Mouse (Mus musculus) heart, postnatal 0 days (tissue): ENCODE results near the gene Adamts16. TPM values are rescaled to one million over a fixed set of nuclear protein-coding genes. Genes with fewer than 3 reads are reported as not detected.

ENCODE experiments used
- ATAC-seq: fragments of 200-750 bp; cut with Nextera tagmentation; 2 replicates; pipeline ENCODE4 v1.8.0; 2017; ENCODE audit warnings: low read depth, moderate number of reproducible peaks, moderate library complexity; ENCODE audit not compliant: insufficient read depth
- DNase-seq: peaks from one replicate; pipeline ENCODE4 v3.0.0-alpha.2; 2016; ENCODE audit warnings: low spot score
- H3K27ac ChIP-seq: fragments of 300-500 bp; sonication (generic); 2 replicates; pipeline ENCODE4 v1.5.1; 2014; ENCODE audit warnings: low read depth, mild to moderate bottlenecking
- H3K27me3 ChIP-seq: fragments of 300-500 bp; sonication (generic); 2 replicates; pipeline ENCODE4 v1.6.1; 2014; ENCODE audit warnings: low read length, mixed read lengths; ENCODE audit not compliant: control insufficient read depth, insufficient read depth
- H3K36me3 ChIP-seq: fragments of 300-500 bp; sonication (generic); replicated peaks from 2 replicates; pipeline ENCODE4 v1.6.1; 2014; ENCODE audit warnings: low read length, mixed read lengths; ENCODE audit not compliant: control insufficient read depth, insufficient read depth
- H3K4me1 ChIP-seq: fragments of 300-500 bp; sonication (generic); 2 replicates; pipeline ENCODE4 v1.6.1; 2014; ENCODE audit warnings: antibody characterized with exemption; ENCODE audit not compliant: control insufficient read depth, insufficient read depth
- H3K4me2 ChIP-seq: fragments of 300-500 bp; sonication (generic); 2 replicates; pipeline ENCODE4 v1.6.1; 2014; ENCODE audit warnings: low read depth, mild to moderate bottlenecking, low read length, moderate library complexity
- H3K4me3 ChIP-seq: fragments of 300-500 bp; sonication (generic); 2 replicates; pipeline ENCODE4 v1.5.1; 2014; ENCODE audit warnings: low read depth, low read length
- H3K9ac ChIP-seq: fragments of 300-500 bp; sonication (generic); replicated peaks from 2 replicates; pipeline ENCODE4 v1.6.1; 2014; ENCODE audit warnings: low read depth, low read length, mixed read lengths
- H3K9me3 ChIP-seq: fragments of 300-500 bp; sonication (generic); replicated peaks from 2 replicates; pipeline ENCODE4 v1.6.1; 2016; ENCODE audit warnings: low read length; ENCODE audit not compliant: control insufficient read depth
- CTCF ChIP-seq: IDR thresholded peaks from 2 replicates; pipeline ENCODE4 v1.5.1; 2016; ENCODE audit warnings: antibody characterized with exemption, control low read depth, low read depth
- EP300 ChIP-seq: IDR thresholded peaks from 2 replicates; pipeline ENCODE4 v1.6.1; 2016; ENCODE audit warnings: antibody characterized with exemption, low read depth
- WGBS: fragments of 180-500 bp; shearing (Covaris S2); extraction: QIAGEN DNeasy Blood & Tissue Kit; methylation state at CpG from one replicate; pipeline ENCODE4 v1.1.7; 2014; 5-methylcytosine and 5-hydroxymethylcytosine counted together
- polyA plus RNA-seq: library from polyadenylated mRNA; unstranded; fragments of >200 nt; fragmentation: Nextera tagmentation; extraction: Ambion mirVana; gene quantifications from 2 replicates; pipeline ENCODE4 v1.2.1, GENCODE M21; 2015
- total RNA-seq: library from RNA; depleted of rRNA; stranded (reverse); fragments of >200 nt; gene quantifications from 2 replicates; pipeline ENCODE4 v1.2.3, GENCODE M21; 2014; ENCODE audit warnings: low replicate concordance

Adamts16 gene
- total and polyA plus RNA-seq, 2 experiments from 2014 or later = 0.05 to 0.57 TPM

DNA sequence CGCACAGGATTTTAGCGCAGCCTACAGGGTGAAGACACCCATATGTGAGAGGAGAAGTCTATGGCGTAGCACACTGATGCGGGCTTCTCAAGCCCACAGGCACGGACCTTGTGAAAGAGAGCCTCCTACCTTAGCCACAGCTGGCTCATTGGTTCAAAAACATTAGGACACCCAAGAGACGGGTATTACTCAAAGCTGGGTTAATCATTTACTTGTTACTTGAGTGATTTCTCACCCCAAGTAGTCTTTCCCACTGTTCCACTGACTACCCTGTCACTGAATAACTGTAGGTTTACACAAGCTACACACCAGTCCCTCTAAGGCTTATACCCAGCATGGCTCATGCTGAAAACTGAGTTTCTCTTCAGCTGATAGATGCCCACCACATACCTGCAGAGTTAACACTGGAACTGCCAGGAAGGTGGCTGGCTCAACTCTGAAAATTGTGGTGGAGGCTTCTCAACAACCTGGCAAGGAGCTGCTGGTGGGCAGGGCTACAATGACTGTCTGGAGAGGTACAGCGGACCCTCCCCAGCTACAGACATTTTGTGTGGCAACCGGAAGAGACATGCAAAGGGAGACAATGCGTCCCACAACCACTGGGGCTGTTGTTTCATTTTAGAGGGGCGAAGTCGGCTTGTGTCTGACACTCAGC is 25.5 kb upstream of the Adamts16 start:
- ATAC-seq = no peak
- WGBS = 92% methylated on average over 11 of the region's 11 CpGs
- H3K27ac ChIP-seq = no peak overlapping the region

GRCm38 (mm10) chr13:70865867-70866266 is 24.3 kb upstream of the Adamts16 start:
- ATAC-seq = no peak
- WGBS = 83% methylated on average over 5 of the region's 5 CpGs

More for the DNA sequence above, 25.5 kb upstream of the Adamts16 start:
- no peak for DNase-seq
- no peak overlapping the region for H3K9ac ChIP-seq
- H3K9me3 ChIP-seq = no peaks in the 10 kb centered on the region
- H3K4me1 ChIP-seq = no peaks in the 10 kb centered on the region
- H3K4me2 ChIP-seq = no peak overlapping the region
- H3K4me3 ChIP-seq = no peak overlapping the region
- no peaks in the 10 kb centered on the region for H3K36me3 ChIP-seq
- no peaks in the 10 kb centered on the region for H3K27me3 ChIP-seq
- TF ChIP-seq EP300 (no peak), CTCF (no peak)

GRCm38 (mm10) chr13:70862162-70862908 is 20.7 kb upstream of the Adamts16 start:
- no peak overlapping the region for H3K4me3 ChIP-seq
- no peak overlapping the region for H3K4me2 ChIP-seq
- no peak overlapping the region for H3K9ac ChIP-seq
- H3K9me3 ChIP-seq = no peaks in the 10 kb centered on the region
- H3K27me3 ChIP-seq = no peaks in the 10 kb centered on the region
- H3K36me3 ChIP-seq = no peaks in the 10 kb centered on the region
- 54% methylated on average over 7 of the region's 8 CpGs for WGBS
- ATAC-seq (no peak), DNase-seq (no peak)
- no peak overlapping the region for H3K27ac ChIP-seq
- TF ChIP-seq EP300 = no peak
- no peak for TF ChIP-seq CTCF
- H3K4me1 ChIP-seq = no peaks in the 10 kb centered on the region

More at GRCm38 (mm10) chr13:70865867-70866266, 24.3 kb upstream of the Adamts16 start:
- no peaks in the 10 kb centered on the region for H3K27me3 ChIP-seq
- TF ChIP-seq EP300 = no peak
- H3K4me3 ChIP-seq = no peak overlapping the region
- no peaks in the 10 kb centered on the region for H3K36me3 ChIP-seq
- no peaks in the 10 kb centered on the region for H3K4me1 ChIP-seq
- H3K4me2 ChIP-seq = no peak overlapping the region
- DNase-seq = no peak
- H3K9me3 ChIP-seq = no peaks in the 10 kb centered on the region
- no peak overlapping the region for H3K9ac ChIP-seq
- H3K27ac ChIP-seq = no peak overlapping the region

GRCm38 (mm10) chr13:70853601-70854000 is 12.0 kb upstream of the Adamts16 start:
- no peak for ATAC-seq
- H3K27me3 ChIP-seq = no peaks in the 10 kb centered on the region
- no peaks in the 10 kb centered on the region for H3K4me1 ChIP-seq
- no peaks in the 10 kb centered on the region for H3K9me3 ChIP-seq
- no peak overlapping the region for H3K9ac ChIP-seq
- H3K36me3 ChIP-seq = no peaks in the 10 kb centered on the region
- no peak overlapping the region for H3K4me3 ChIP-seq
- H3K27ac ChIP-seq = no peak overlapping the region
- no peak for TF ChIP-seq CTCF
- no peak for TF ChIP-seq EP300
- no peak overlapping the region for H3K4me2 ChIP-seq
- DNase-seq = no peak

DNA sequence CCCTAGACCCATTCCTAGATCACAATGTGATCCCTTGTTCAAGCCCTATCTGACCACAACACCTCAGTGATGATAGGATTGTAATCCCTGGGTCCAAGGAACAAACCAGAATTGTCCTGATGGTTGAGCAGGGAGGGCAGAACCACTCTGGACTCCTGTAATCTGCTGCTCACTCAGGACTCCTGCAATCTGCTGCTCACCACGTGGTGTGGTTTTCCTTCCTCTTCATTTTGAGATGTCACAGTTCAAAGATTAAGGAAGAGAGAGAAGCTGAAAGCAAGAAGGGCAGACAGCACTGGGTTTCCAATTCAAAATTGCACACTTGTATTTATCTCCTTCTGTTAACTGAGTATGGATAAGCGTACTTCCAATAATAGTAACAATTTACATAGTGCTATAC is 5.3 kb upstream of the Adamts16 start:
- no peaks in the 10 kb centered on the region for H3K4me1 ChIP-seq
- TF ChIP-seq CTCF = no peak
- no peak for TF ChIP-seq EP300
- DNase-seq (no peak), ATAC-seq (no peak)
- H3K27me3 ChIP-seq = peaks cover 11% of the 10 kb centered on the region
- no peak overlapping the region for H3K27ac ChIP-seq
- H3K9me3 ChIP-seq = no peaks in the 10 kb centered on the region
- 46% methylated on average over 2 of the region's 2 CpGs for WGBS
- H3K4me3 ChIP-seq = no peak overlapping the region
- no peak overlapping the region for H3K9ac ChIP-seq
- H3K4me2 ChIP-seq = no peak overlapping the region
- H3K36me3 ChIP-seq = no peaks in the 10 kb centered on the region

GRCm38 (mm10) chr13:70845526-70845925 is 3.9 kb upstream of the Adamts16 start:
- Histone ChIP-seq H3K4me2 (no peak overlapping the region), H3K4me3 (no peak overlapping the region), H3K9me3 (no peaks in the 10 kb centered on the region), H3K27me3 (peaks cover 25% of the 10 kb centered on the region), H3K36me3 (no peaks in the 10 kb centered on the region), H3K9ac (no peak overlapping the region), H3K27ac (no peak overlapping the region), H3K4me1 (0 out of 2 replicates have a peak, but pooled peaks cover 4% of the 10 kb centered on the region)
- no peak for DNase-seq
- TF ChIP-seq EP300 (no peak), CTCF (no peak)
- WGBS = 80% methylated on average over 7 of the region's 7 CpGs
- ATAC-seq = no peak
